Mouse (Mus musculus) retina, postnatal 7 days (tissue): ENCODE results near the gene Bcap29.
A peak's percentile ranks its signal among the peaks of the same experiment; 100 is the strongest.
"Not testable (repeated sequence)": the region's sequence is repeated elsewhere in the genome, so short reads cannot be mapped to it uniquely, and the experiment has no call there.

Source experiments
- DNase-seq: peaks from one replicate; pipeline ENCODE4 v3.0.0-alpha.2; 2012; ENCODE audit warnings: low read depth, low spot score

Gene Bcap29

DNA sequence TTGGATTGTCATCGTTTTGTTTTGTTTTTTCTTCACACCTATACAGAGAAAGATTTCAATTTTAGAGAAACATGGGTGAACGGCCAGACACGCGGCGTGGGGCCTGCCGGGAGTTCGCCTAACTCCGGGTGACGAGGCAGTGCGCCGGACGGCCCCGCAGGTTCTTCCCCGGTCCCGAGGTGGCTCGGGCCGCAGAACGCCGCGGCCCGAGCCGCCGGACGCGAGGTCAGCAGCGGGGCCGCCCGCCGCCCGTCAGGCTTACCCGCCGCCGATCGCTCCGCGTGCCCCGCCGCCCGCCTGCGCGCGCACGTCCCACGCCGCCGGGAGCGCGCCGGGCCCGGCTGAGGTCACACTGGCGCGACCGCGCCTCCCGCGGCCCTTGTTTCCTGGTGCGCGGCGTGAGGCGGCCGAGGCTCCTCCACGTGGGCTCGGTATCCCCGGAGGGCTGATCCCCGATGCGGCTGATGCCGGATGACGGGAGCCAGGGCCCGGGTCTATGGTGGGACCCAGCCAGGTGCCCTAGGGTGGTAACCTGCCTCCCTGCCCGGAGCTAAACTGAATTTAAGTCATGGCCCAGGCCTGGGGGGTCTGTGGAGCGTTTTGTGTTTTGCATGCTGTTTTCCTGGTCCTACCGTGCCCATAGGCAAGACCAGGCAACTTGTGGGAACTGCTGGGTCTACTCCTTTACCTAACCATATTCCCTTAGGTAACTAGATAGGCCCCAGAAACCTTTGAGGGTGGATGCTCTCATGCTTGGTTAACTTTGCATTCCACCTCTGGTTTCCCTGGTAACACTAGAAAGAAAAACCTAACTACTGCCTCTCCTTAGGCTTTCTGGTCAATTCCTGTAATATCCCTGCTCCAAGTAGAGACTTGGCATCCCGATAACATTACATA is at the start of gene Bcap29:
Gene Bcap29, minus strand, starts transcription at position 316 of the 897 bp plus-strand sequence.
- peak; percentile 76 for DNase-seq

DNA sequence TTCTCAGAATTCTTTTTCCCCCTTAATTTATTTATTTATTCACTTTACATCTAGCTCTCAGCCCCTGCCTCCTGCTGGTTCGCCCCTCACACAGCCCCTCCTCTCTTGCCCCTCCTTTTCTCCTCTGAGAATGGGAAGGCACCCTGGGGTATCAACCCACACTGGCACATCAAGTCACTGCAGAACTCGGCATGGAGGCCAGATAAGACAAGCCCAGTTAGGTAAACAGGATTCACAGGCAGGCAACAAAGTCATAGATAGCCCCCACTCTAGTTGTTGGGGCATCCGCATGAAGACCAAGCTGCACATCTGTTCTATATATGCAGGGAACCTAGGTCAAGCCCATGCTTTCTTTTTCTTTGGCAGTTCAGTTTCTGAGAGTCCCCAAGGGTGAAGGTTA is 32.7 kb upstream of the Bcap29 start:
- DNase-seq, result no peak

DNA sequence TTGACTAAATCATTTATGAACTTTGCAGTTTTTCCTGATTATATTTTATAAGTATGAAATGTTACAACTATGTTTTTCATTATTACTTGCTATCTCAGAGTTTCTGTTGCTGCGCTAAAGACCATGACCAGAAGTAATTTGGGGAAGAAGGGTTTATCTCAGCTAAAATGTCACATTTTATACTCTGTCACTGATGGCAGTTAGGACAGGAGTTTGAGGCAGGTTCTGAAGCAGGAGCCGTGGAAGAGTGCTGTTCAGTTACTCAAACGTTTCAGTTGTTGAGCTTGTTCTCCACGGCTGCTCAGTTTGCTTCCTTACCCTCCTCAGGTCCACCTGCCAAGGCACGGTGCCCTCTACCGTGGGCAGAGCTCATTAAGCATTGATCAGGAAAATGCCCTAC is 31.5 kb upstream of the Bcap29 start:
- DNase-seq, result no peak

DNA sequence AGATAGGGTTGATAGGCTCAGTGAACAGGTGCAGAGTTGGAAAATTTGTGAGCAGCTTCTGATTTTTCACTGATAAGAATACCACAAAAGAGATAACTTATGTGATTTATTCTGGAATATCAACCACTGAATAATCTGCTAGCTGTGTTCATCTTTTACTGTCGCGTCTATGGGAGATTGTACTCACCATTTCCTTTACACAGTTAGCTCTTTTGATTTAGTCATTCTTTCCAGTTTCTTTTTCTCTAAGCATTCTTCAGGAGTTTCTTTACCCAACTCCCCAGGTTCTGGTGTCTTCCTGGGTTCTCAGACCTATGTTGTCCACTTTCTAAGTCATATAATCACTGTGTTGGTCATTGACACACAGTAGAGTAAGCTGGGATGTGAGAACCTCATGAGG is 22.4 kb upstream of the Bcap29 start:
- no peak for DNase-seq

DNA sequence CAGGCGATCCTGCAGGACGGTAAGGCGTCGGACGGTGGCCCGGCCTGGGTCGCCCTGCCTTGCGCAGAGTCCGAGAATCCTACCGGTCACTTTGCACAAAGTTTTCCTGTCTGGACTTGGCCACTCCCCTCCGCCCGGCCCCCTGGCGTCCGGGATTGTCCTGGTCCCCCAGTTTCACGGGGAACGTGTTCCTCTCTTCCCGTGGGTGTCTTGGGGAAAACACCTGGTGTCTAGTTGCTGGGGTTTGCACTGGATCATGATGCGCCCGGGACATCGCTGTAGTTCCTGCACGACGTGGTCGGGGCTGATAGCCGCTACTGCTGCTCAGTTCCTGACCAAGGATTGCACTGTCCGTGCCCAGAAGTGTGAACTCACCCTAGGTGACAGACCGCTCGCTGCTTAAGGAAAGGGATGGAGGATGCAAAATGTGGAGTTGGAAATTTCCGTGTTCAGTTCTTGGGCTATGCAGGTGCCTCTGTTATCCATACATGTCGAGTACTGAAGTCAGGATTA is 20.6 kb upstream of the Bcap29 start:
- DNase-seq, result no peak

DNA sequence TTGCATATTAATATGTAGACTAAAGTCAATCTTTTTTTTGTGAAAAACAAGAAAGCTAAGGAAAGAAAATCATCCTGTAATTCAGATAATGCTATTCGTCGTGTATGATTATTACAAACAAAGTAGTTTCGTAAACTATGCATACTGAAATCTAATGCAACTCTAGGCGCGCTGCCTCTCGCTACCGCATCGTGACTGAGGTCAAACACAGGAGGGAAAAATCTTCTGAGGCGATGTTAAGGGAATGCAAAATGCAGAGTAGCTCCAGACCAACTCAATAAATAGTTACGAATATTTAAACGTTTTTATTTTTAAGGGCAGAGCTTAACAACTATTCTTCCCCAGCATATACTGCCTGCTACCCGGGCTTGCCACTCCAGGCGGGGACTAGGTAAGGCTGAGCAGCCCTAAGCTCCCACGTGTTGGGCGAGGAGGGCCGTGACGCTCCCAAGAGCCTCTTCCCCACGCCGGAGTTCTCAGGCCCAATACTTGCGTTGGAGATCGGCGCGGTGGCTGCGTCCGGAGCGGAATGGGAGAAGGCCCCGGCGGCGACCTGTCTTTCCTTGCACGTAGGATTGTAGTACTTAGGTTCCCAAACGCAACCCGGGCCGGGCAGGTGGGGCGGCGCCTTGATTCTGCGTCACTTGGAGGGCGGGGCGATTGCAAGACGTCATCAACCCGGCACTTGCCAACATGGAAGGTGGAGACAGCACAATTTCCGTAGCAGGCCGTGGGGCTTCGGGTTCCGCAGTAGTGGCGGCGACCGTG is 19.9 kb upstream of the Bcap29 start, which contains the start of the genes Dus4l and Cog5:
Gene Dus4l, minus strand, starts transcription at position 630 of the 768 bp plus-strand sequence.
Gene Cog5, plus strand, starts transcription at position 673 of the 768 bp plus-strand sequence.
- peak; percentile 87 for DNase-seq

DNA sequence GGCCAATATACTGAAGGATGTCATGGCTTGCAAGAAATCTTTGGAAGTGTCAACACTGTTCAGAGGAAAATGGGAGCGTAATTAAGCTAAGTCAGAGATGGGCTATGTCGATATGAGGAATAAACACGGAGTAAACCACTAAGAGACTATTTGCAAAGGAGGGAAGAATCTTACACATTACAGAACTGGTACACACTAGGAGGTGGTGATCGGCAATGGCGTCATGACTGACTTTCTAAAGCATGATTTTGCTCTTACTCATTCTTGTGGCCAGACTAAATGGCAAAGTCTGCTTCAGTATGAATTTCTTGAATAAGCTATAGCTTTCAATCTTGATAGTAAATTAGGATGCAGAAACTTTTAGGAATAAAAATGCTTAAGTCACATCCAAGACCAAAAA is 19.2 kb upstream of the Bcap29 start:
- DNase-seq, result no peak

DNA sequence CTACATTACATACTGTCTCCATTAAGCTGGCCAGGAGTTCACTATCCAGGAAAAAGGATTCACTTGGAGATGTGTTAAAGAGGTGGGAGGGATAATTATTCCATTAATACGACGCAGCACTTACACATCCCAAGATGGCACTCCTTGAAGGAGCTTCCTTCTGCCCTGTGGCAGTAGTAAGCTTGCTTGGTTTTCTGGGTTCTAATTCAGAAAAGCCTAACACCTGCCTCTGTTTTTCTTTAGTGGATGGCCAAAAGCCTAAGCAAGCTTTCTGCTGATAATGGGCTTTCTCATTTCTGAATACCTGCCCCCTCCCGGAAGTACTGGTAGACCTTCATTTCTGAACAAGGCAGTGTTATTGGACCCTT is 766 bp upstream of the Bcap29 start:
- DNase-seq, result no peak

DNA sequence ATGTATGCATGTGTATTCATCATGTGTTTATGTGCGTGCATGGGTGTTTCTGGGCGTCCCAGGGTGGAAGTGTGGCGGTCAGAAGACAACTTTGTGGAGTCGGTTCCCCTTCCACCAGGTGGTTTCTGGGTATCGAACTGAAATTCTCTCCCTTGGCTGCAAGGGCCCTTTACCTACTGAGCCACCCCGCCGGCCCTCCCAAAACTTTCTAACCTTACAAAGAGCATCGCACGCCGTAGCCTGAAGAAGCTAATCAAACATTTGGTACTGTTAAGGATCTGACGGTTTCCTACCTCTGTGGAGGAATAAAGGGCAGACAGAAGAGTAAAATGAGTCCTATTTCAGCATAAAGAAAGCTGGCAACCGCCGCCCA is 502 bp downstream of the Bcap29 start:
- DNase-seq, result peak; percentile 8

DNA sequence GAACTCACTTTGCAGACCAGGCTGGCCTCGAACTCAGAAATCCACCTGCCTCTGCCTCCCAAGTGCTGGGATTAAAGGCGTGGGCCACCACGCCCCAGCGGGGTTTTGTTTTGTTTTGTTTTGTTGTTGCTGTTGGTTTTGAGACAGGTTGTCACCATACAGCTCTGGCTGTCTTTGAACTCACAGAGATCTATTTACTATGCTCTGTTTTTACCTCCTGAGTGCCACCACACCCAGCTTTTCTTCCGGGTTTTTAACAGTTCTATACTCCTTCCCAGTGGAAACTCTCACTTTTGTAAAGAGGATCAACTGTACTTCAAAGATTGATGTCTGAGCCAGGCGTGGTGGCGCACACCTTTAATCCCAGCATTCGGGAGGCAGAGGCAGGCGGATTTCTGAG is 6.1 kb downstream of the Bcap29 start:
- DNase-seq, result not testable (repeated sequence)

DNA sequence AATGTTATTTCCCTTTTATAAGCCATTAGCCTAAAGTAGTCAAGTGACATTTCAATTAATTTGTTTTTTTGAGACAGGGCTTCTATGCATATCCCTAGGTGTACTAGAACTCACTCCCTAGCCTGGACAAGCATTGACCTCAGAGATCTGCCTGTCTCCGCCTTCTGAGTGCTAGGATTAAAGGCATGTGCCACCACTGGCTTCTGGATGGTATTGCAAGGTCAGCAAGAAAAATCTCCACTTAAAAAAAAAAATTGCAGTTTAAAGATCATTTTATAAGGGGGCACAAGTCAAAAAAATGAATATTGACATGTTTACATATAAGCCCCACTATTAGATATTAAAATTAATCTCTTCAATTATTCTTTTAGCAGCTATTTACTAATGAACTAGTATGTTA is 9.4 kb downstream of the Bcap29 start:
- no peak for DNase-seq

DNA sequence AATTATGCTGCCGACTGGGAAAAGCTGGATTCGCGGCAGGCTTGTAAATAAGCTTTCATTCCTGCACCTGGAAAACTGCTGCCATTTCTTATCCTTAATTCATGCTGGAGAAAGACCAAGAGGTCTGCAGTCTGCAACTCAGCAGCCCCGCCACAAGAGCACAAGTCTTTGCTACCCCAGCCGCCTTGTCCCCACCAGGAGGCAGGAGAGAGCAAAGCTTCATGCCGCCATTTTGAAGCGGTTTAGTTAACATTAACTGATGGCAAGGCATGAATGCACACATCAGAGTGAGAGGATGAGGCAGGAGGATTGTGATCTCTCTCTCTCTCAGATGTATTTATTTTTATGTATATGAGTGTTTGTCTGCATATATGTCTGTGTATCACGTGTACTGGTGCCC is 14.4 kb downstream of the Bcap29 start:
- DNase-seq, result no peak

DNA sequence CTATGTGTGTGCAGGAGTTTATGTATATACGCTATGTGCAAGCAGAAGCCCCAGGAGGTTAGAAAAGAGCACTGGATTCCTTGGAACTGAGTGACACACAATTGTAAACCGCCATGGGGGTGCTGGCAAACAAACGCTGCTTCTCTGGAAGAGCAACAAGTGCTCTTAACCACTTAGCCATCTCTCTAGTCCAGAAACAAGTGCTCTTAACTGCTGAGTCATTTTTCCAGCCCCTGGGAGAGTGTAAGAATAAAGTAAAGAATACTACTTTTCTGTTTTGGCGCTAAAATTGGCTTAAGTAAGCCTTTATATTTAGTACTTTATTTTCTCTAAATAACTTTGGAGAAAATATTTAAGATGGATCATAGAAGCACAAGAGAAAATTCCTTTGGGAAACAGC is 21.1 kb downstream of the Bcap29 start:
- DNase-seq, result no peak

DNA sequence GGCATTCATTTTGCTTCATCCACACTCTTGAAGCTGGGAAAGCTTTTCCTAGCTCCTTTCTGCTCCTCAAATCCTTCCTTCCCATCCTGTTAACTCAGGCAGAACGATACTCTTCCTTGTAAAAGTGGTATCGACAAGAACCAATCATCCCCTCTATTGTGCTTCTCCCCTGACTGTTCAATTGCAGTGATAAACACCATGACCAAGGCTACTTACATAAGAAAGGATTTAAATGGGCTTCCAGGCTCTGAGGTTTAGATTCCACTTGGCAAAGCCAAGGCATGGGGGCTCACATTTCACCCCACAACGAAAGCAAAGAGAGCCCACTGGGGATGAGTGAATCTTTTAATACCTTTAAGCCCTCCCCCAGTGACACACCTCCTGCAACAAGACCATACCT is 26.3 kb downstream of the Bcap29 start:
- DNase-seq, result no peak

DNA sequence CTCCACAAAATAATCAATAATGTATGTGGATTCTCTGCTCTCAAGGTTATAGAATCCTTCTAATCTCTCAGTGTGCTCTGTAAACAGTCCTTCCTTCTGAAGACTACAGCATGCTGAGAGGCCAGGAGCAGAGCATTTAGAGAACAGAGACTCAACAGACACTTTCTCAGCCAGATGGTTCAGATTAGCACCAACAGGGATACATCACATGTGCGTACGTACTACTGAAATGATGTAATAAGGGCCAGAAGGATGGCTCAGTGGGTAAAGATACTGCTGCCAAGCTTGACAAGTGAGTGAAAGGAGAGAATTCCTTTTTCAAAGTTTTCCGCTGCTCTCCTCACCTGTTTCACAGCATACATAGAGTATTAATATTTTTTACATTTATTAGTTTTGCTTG is 29.6 kb downstream of the Bcap29 start:
- no peak for DNase-seq

DNA sequence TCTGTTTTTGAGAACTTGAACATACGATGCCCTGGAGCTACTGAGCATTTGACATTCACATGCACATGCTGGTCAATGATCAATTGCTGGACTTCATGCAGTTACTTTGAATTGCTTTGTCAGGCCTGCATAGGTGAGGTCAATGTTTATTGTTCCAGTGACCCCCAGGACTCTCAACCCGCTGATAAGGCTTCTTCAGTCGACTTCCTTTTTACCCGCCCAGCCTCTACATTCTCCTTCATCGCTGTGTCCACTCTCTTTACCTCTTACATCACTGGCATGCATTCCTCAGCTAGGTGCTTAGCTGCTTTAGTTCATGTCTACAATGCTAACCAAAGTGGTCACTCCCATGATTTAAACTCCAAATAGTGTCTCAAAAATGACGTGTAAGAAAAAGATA is 30.9 kb downstream of the Bcap29 start:
- no peak for DNase-seq

DNA sequence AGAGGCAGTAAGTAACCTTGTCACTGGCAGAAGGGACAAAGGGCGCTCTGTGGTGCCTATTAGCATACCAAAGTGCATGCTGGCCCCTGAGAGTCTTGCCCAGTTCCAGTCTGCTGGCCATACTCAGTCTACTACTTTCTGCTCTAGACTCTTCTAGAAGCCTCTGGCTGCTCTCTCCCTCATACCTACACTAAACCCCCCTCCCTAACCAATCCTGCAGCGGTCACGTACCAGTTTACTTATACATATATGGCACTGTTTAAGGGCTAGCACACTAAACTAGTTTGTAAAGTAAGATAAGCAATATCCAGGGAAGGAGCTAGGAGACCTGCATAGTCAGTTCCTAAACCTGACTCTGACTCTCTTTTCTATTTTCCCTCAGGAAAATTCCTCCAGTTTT is 40.2 kb downstream of the Bcap29 start:
- no peak for DNase-seq

DNA sequence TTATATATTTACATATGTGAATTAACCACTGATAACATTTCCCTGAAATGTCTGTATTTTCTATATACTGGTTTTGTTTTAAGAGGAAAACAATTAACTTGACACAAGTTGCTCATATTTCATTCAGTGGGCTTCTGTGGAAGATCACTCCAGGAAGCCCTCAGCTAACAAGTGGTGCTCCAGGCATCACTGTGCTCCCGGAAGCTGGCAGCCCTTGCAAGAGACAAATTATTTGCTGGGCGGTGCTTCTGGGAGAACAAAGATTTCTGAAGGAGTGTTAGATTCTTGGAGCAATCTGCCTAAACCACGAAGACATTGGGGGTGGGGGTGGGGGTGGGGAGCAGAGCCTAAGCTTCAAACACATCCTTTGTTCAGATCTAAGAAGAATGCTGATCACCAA is 42.4 kb downstream of the Bcap29 start:
- no peak for DNase-seq

DNA sequence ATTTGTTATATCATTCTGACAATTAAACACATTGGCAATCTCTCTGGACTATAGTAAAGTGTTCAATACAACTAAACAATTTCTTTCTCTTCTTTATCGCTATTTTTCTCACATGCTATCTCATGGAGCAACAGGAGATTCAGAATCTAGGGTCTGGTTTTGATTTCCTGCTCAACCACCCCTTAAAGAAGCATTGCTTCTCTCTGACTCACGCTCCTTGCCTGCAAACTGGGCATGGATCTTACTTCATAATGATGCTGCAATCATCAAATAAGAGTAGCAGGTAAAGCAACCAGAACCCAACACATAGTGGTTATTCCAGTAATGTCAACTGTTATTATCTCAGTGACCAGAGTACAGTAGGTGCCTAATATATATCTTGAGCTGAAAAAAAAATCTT is 50.7 kb downstream of the Bcap29 start:
- DNase-seq, result no peak

DNA sequence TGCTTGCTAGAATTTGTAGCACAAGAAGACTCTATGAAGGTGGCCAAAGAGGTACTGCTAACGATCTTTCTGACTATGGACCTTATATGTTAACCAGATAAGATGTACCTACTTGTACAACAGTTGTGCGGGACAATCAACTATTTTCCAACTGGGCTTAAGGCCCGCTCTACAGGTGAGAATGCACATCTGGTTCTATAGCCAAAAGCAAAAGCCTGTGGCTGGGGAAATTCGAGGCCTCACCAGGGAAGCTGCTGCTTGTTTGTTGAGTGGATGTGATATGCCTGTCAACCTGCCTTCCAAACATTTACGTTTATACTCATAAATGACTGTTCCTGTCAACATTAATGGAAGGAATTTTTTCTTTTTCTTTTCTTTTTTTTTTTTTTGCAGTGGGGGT is 52.4 kb downstream of the Bcap29 start:
- DNase-seq, result no peak

DNA sequence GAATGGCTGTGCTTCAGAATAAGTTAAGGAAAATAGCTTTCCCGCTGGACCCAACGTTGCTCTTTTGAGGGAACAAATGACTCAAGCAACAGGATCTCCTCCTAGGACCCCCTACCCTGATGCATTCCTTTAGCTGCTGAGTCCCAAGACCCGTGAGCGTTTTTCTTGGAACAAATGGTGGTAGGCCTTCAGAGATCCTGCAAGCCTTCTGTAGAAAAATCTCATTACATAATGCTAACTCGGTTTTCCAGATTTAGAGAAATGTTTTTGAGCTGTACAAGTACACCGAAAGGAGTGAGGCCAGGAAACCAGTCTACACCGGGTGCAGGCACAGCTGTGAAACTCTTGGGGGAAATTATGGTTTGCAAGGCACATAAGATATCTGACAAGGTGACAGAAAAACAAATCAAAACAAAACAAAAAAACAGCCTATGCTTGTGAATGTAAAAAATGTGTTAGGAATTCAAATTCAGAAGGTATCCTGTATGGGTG is 53.1 kb downstream of the Bcap29 start:
- no peak for DNase-seq

DNA sequence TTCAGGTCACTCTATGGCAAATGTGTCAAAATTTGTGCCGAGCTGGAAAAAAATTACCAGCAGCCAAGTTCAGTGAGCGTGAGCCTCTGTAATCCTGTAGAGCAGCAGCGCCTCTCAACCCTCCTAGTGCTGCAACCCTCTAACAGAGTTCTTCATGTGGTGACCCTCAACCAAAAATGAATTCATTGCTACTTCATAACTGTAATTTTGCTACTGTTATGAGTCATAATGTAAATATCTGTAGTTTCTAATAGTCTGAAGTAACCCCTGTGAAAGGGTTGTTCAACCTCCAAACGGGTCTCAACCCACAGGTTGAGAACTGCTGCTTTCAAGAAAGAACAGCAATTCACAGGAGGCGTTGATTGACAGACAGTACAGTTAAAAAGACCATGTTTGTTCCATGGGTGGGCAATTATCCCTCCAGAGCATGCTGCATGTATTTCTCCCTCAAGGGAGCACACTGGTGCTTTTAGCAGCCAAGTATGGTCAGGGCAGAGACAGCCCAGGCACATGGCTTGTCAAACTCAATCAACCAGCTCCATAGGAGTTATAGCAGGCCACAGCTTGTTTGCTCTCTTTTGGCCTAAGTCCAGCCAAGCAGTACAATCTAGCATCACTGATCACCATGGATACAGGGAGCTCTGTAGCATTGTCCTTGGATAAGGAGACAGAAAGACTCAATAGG is 53.7 kb downstream of the Bcap29 start:
- peak; percentile 20 for DNase-seq
